In the genomic region with DNA sequence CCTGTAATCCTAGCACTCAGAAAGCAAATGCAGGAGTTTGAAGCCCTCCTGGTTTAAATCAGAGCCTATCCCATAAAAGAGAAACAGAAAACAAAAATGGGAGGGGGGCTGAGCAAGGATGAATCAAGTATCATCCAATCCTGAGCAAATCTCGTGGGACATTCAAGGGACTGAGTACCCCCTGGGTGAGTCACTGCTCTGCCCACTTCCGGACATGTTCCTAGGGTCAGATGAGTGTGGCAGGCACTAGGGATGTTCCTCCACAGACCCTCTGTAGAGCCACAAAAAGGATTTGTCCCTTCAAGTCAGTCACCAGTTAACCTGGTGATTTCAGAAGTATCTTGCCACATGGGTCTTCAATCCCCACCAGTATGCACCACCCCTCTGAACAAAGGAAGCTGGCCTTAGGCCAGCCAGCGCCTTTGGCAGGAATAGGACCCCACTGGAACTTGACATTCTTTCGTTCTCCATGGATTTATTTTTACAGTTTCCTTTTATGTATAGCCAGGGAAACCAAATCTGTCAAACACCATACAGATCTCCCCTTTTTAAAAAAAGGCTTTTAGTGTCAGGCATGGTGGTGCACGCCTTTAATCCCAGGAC, we compare ENCODE assay signal across 9 mouse cellular contexts. TPM values are rescaled to one million over a fixed set of nuclear protein-coding genes. Genes with fewer than 3 reads are reported as not detected.
DNase-seq lines count a peak whose midpoint lies in the region; ATAC-seq and TF ChIP-seq lines count a peak whose summit lies in the region.
"Had no signal": no experiment of that assay in that cellular context is flagged by ENCODE, and none has a peak within 500 bp of the region (broad histone marks: within the 10 kb centered on the region; RNA-seq: fewer than 3 reads in every experiment).

No protein-coding gene starts in this region.

- no peak for ATAC-seq in forebrain, embryonic 14.5 days
- no peak for ATAC-seq in forebrain, embryonic 12.5 days (ENCODE audit: low FRiP score)
- no peak for ATAC-seq in liver, embryonic 11.5 days (replicated peaks; ENCODE audit: low FRiP score)
- peak; percentile 73 for ATAC-seq in granulocyte monocyte progenitor cell, adult 5-6 weeks (replicated peaks; ENCODE audit: poor library complexity, severe bottlenecking)
- ATAC-seq in megakaryocyte, adult 5-6 weeks (ENCODE audit: poor library complexity, severe bottlenecking): peak; percentile 35; the same call in 1 of the 2 replicates
- ATAC-seq in frontal cortex, adult (ENCODE audit: low TSS enrichment): no peak

- H3K79me2 ChIP-seq in liver, adult 2 months (ENCODE audit: control insufficient read depth, insufficient read depth, low read length): peaks cover 54% of the 10 kb centered on the region

- no peak overlapping the region for H3K4me3 ChIP-seq in forebrain, embryonic 14.5 days (ENCODE audit: low read depth, low read length)
- no peak overlapping the region for H3K4me3 ChIP-seq in forebrain, embryonic 12.5 days (replicated peaks)
- H3K4me3 ChIP-seq in liver, adult 2 months (ENCODE audit: insufficient read depth, low read depth, low read length): no peak overlapping the region
- H3K4me3 ChIP-seq in liver, embryonic 11.5 days (ENCODE audit: low read depth, low read length): no peak overlapping the region

- no peak for TF ChIP-seq CTCF in liver, adult 2 months (IDR thresholded peaks at IDR 0.05; ENCODE audit: low read depth, low read length)

- no peaks in the 10 kb centered on the region for H3K27me3 ChIP-seq in forebrain, embryonic 14.5 days (replicated peaks; ENCODE audit: control insufficient read depth, insufficient read depth, low read length)
- H3K27me3 ChIP-seq in forebrain, embryonic 12.5 days: no peaks in the 10 kb centered on the region; the same call in 1 of the 2 replicates
- no peaks in the 10 kb centered on the region for H3K27me3 ChIP-seq in liver, adult 2 months (ENCODE audit: control insufficient read depth, insufficient read depth, low read length)
- no peaks in the 10 kb centered on the region for H3K27me3 ChIP-seq in liver, embryonic 11.5 days (replicated peaks; ENCODE audit: control insufficient read depth, insufficient read depth, low read length)

- H3K4me2 ChIP-seq in forebrain, embryonic 14.5 days (ENCODE audit: low read length): no peak overlapping the region
- no peak overlapping the region for H3K4me2 ChIP-seq in forebrain, embryonic 12.5 days
- H3K4me2 ChIP-seq in liver, embryonic 11.5 days: no peak overlapping the region

- peak; percentile 58 for DNase-seq in forebrain, embryonic 14.5 days (ENCODE audit: low spot score)
- DNase-seq in liver, adult 2 months (ENCODE audit: extremely low read depth, low read depth, low spot score): no peak
- DNase-seq in liver, embryonic 11.5 days (ENCODE audit: low spot score): no peak
- DNase-seq in urinary bladder, postnatal 10 days (ENCODE audit: low spot score): no peak
- DNase-seq: adrenal gland, postnatal 25 days had no signal

- TF ChIP-seq POLR2A in liver, adult 2 months (IDR thresholded peaks at IDR 0.05; ENCODE audit: extremely low read depth, insufficient read depth, low read length): no peak

- no peak overlapping the region for H3K27ac ChIP-seq in forebrain, embryonic 14.5 days (ENCODE audit: low read depth, low read length)
- no peak overlapping the region for H3K27ac ChIP-seq in forebrain, embryonic 12.5 days
- H3K27ac ChIP-seq in liver, adult 2 months (replicated peaks; ENCODE audit: insufficient read depth, low read depth, low read length): 0 out of 2 replicates have a peak overlapping the region, but pooled peaks have one; percentile 27
- no peak overlapping the region for H3K27ac ChIP-seq in liver, embryonic 11.5 days (ENCODE audit: low read depth, low read length)

- peaks cover 3% of the 10 kb centered on the region; the same call in 1 of the 2 replicates for H3K36me3 ChIP-seq in forebrain, embryonic 14.5 days (ENCODE audit: control insufficient read depth, insufficient read depth, low read length)
- H3K36me3 ChIP-seq in forebrain, embryonic 12.5 days (replicated peaks): peaks cover 6% of the 10 kb centered on the region
- no peaks in the 10 kb centered on the region for H3K36me3 ChIP-seq in liver, adult 2 months (ENCODE audit: control insufficient read depth, insufficient read depth, low read length)
- peaks cover 6% of the 10 kb centered on the region; the same call in 1 of the 2 replicates for H3K36me3 ChIP-seq in liver, embryonic 11.5 days (ENCODE audit: control insufficient read depth, insufficient read depth, low read length)

- 43% methylated on average over 5 of the region's 5 CpGs for WGBS in forebrain, embryonic 14.5 days
- 64% methylated on average over 5 of the region's 5 CpGs for WGBS in forebrain, embryonic 12.5 days
- WGBS in liver, adult 2 months: 58% methylated on average over 5 of the region's 5 CpGs
- WGBS in liver, embryonic 11.5 days: 76% methylated on average over 5 of the region's 5 CpGs

- H3K9ac ChIP-seq in forebrain, embryonic 14.5 days (ENCODE audit: low read length): no peak overlapping the region
- no peak overlapping the region for H3K9ac ChIP-seq in forebrain, embryonic 12.5 days
- no peak overlapping the region for H3K9ac ChIP-seq in liver, adult 2 months (ENCODE audit: low read depth, low read length)
- no peak overlapping the region for H3K9ac ChIP-seq in liver, embryonic 11.5 days (ENCODE audit: low read depth, low read length)

- no peaks in the 10 kb centered on the region for H3K9me3 ChIP-seq in forebrain, embryonic 14.5 days (replicated peaks; ENCODE audit: control insufficient read depth, low read length)
- no peaks in the 10 kb centered on the region for H3K9me3 ChIP-seq in forebrain, embryonic 12.5 days
- no peaks in the 10 kb centered on the region for H3K9me3 ChIP-seq in liver, embryonic 11.5 days (ENCODE audit: control insufficient read depth, low read length)

- peaks cover 44% of the 10 kb centered on the region for H3K4me1 ChIP-seq in forebrain, embryonic 14.5 days (ENCODE audit: control insufficient read depth, insufficient read depth, low read length)
- peaks cover 65% of the 10 kb centered on the region for H3K4me1 ChIP-seq in forebrain, embryonic 12.5 days
- peaks cover 51% of the 10 kb centered on the region for H3K4me1 ChIP-seq in liver, adult 2 months (ENCODE audit: control insufficient read depth, insufficient read depth, low read length)
- peaks cover 88% of the 10 kb centered on the region for H3K4me1 ChIP-seq in liver, embryonic 11.5 days (replicated peaks; ENCODE audit: control insufficient read depth, insufficient read depth, low read length)

RNA-seq across cellular contexts. Expression of a gene that starts 6.7 kb away (rescaled TPM):
- polyA plus RNA-seq in forebrain, embryonic 14.5 days (2014; fragmentation: Nextera tagmentation; extraction: Ambion mirVana): 101 and 128 TPM in 2 replicates
- 159 and 171 TPM in 2 replicates for polyA plus RNA-seq in forebrain, embryonic 12.5 days (2016; fragmentation: Nextera tagmentation; extraction: Ambion mirVana)
- total RNA-seq in liver, adult 2 months (2014; rRNA removed): 47.4 and 87.1 TPM in 2 replicates
- polyA plus RNA-seq in liver, adult 2 months (2012; rRNA removed): 125 and 145 TPM in 2 replicates
- 191 and 209 TPM in 2 replicates for polyA plus RNA-seq in liver, embryonic 11.5 days (2014; fragmentation: Nextera tagmentation; extraction: Ambion mirVana)
- total RNA-seq in granulocyte monocyte progenitor cell, adult 5-6 weeks (2014; fragmentation: Nextera tagmentation): 85.8 and 94.3 TPM in 2 replicates
- total RNA-seq in granulocyte monocyte progenitor cell, adult 5-6 weeks (2017): 40.2 and 47.1 TPM in 2 replicates
- 82.5 and 87.8 TPM in 2 replicates for total RNA-seq in megakaryocyte, adult 5-6 weeks (2015)
- total RNA-seq in megakaryocyte, adult 5-6 weeks (2017): 44.7 and 55.1 TPM in 2 replicates

RNA-seq across cellular contexts. Expression of a gene that starts 26.3 kb away (rescaled TPM):
- 345 and 412 TPM in 2 replicates for polyA plus RNA-seq in forebrain, embryonic 14.5 days (2014; fragmentation: Nextera tagmentation; extraction: Ambion mirVana)
- 314 and 342 TPM in 2 replicates for polyA plus RNA-seq in forebrain, embryonic 12.5 days (2016; fragmentation: Nextera tagmentation; extraction: Ambion mirVana)
- 64.8 and 73.2 TPM in 2 replicates for total RNA-seq in liver, adult 2 months (2014; rRNA removed)
- polyA plus RNA-seq in liver, adult 2 months (2012; rRNA removed): 86.3 and 91.2 TPM in 2 replicates
- 421 and 425 TPM in 2 replicates for polyA plus RNA-seq in liver, embryonic 11.5 days (2014; fragmentation: Nextera tagmentation; extraction: Ambion mirVana)
- total RNA-seq in granulocyte monocyte progenitor cell, adult 5-6 weeks (2014; fragmentation: Nextera tagmentation): 474 TPM in 2 replicates
- 400 and 462 TPM in 2 replicates for total RNA-seq in granulocyte monocyte progenitor cell, adult 5-6 weeks (2017)
- 216 and 241 TPM in 2 replicates for total RNA-seq in megakaryocyte, adult 5-6 weeks (2015)
- total RNA-seq in megakaryocyte, adult 5-6 weeks (2017): 340 and 348 TPM in 2 replicates

RNA-seq across cellular contexts. Expression of a gene that starts 26.5 kb away (rescaled TPM):
- polyA plus RNA-seq in forebrain, embryonic 14.5 days (2014; fragmentation: Nextera tagmentation; extraction: Ambion mirVana): 6.1 and 6.9 TPM in 2 replicates
- polyA plus RNA-seq in forebrain, embryonic 12.5 days (2016; fragmentation: Nextera tagmentation; extraction: Ambion mirVana): 5.0 and 5.7 TPM in 2 replicates
- total RNA-seq in liver, adult 2 months (2014; rRNA removed): 0.18 and 0.54 TPM in 2 replicates
- polyA plus RNA-seq in liver, adult 2 months (2012; rRNA removed): 1.2 and 1.5 TPM in 2 replicates
- 50.7 and 53.2 TPM in 2 replicates for polyA plus RNA-seq in liver, embryonic 11.5 days (2014; fragmentation: Nextera tagmentation; extraction: Ambion mirVana)
- total RNA-seq in granulocyte monocyte progenitor cell, adult 5-6 weeks (2014; fragmentation: Nextera tagmentation): 46.1 and 62.3 TPM in 2 replicates
- 42.4 and 48.7 TPM in 2 replicates for total RNA-seq in granulocyte monocyte progenitor cell, adult 5-6 weeks (2017)
- 53.8 and 54.4 TPM in 2 replicates for total RNA-seq in megakaryocyte, adult 5-6 weeks (2015)
- total RNA-seq in megakaryocyte, adult 5-6 weeks (2017): 44.2 and 60.4 TPM in 2 replicates

Comparison
In these comparisons a context has a peak if more than half of its experiments do, and no peak if none do; other contexts are left out.
1. ATAC-seq: peak in granulocyte monocyte progenitor cell, adult 5-6 weeks (single experiment) and megakaryocyte, adult 5-6 weeks (single experiment); none in forebrain, embryonic 14.5 days (single experiment), forebrain, embryonic 12.5 days (single experiment), liver, embryonic 11.5 days (single experiment) and frontal cortex, adult (single experiment).